Mouse (Mus musculus): ENCODE data around the gene Hist1h2bb. TPM values are rescaled to one million over a fixed set of nuclear protein-coding genes. Genes with fewer than 3 reads are reported as not detected.

Gene Hist1h2bb
- polyA plus RNA-seq, 1 experiment from 2014 or later: 3.4 TPM

GRCm38 (mm10) chr13:23742007-23742406 is 4.5 kb upstream of the Hist1h2bb start:
- Histone ChIP-seq H3K4me3 (ENCODE audit: low read depth, low read length) (no peak overlapping the region), H3K9ac (ENCODE audit: low read length) (no peak overlapping the region), H3K4me1 (ENCODE audit: control insufficient read depth, insufficient read depth, low read length) (no peaks in the 10 kb centered on the region), H3K4me2 (ENCODE audit: low read depth, severe bottlenecking) (no peak overlapping the region), H3K27me3 (ENCODE audit: control insufficient read depth, insufficient read depth, low read length) (no peaks in the 10 kb centered on the region), H3K9me3 (ENCODE audit: control insufficient read depth, low read length) (no peaks in the 10 kb centered on the region), H3K27ac (replicated peaks; ENCODE audit: low read depth, low read length) (no peak overlapping the region), H3K36me3 (ENCODE audit: control insufficient read depth, insufficient read depth, low read length) (no peaks in the 10 kb centered on the region)
- DNase-seq (ENCODE audit: low spot score) (no peak), ATAC-seq (ENCODE audit: insufficient number of reproducible peaks, low FRiP score, low TSS enrichment, low read depth) (no peak)

DNA sequence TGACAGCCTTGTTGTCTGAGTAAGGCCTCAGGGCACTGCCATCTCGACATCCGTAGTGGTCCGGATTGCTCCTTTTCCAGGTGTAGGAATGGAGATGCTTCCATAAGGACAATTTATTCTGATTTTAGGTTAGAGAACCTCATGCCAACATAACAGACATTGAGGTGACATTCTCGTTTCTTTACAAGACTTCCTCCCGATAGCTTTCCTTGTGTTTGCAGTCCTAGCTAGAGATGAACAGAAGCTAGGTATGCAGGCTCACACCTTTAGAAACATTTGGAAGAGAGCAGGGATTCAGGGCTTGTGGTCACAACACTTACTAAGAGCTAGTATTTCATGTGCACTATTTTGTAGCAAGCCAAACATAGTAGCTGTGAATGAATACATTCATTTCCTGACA is 3.3 kb upstream of the Hist1h2bb start:
- Histone ChIP-seq H3K27ac (replicated peaks; ENCODE audit: low read depth, low read length) (no peak overlapping the region), H3K4me1 (ENCODE audit: control insufficient read depth, insufficient read depth, low read length) (no peaks in the 10 kb centered on the region), H3K36me3 (ENCODE audit: control insufficient read depth, insufficient read depth, low read length) (no peaks in the 10 kb centered on the region), H3K9me3 (ENCODE audit: control insufficient read depth, low read length) (no peaks in the 10 kb centered on the region), H3K4me2 (ENCODE audit: low read depth, severe bottlenecking) (no peak overlapping the region), H3K9ac (ENCODE audit: low read length) (no peak overlapping the region), H3K27me3 (ENCODE audit: control insufficient read depth, insufficient read depth, low read length) (no peaks in the 10 kb centered on the region), H3K4me3 (ENCODE audit: low read depth, low read length) (no peak overlapping the region)
- DNase-seq (ENCODE audit: low spot score): peak; percentile 21
- no peak for ATAC-seq (ENCODE audit: insufficient number of reproducible peaks, low FRiP score, low TSS enrichment, low read depth)
- 84% methylated on average over 5 of the region's 5 CpGs for WGBS

DNA sequence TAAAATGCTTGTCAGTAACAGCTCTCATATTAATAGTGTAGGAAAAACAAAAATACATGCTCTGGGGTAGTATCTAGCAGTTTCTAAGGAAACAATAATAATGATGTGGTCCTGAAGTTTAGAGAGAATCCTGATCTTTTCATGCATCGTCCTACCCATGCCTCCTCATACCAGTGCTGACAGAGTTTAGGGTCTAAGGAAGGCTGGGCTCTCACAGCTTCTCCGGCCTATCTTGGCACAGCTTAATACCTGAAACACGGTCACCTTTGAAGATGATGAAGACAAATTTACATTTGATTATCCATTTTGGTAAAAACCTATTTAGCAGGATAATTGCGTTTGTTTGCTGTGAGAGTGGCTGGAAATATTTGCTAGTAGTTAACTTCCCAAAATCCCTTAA is 2.6 kb upstream of the Hist1h2bb start:
- 54% methylated on average over 4 of the region's 4 CpGs for WGBS
- ATAC-seq (ENCODE audit: insufficient number of reproducible peaks, low FRiP score, low TSS enrichment, low read depth) (no peak), DNase-seq (ENCODE audit: low spot score) (peak; percentile 53)
- Histone ChIP-seq H3K36me3 (ENCODE audit: control insufficient read depth, insufficient read depth, low read length) (no peaks in the 10 kb centered on the region), H3K9ac (ENCODE audit: low read length) (peak overlapping the region; percentile 71; the same call in 1 of the 2 replicates), H3K27me3 (ENCODE audit: control insufficient read depth, insufficient read depth, low read length) (no peaks in the 10 kb centered on the region), H3K4me2 (ENCODE audit: low read depth, severe bottlenecking) (peak overlapping the region; percentile 64), H3K9me3 (ENCODE audit: control insufficient read depth, low read length) (no peaks in the 10 kb centered on the region), H3K4me1 (ENCODE audit: control insufficient read depth, insufficient read depth, low read length) (no peaks in the 10 kb centered on the region), H3K4me3 (ENCODE audit: low read depth, low read length) (no peak overlapping the region), H3K27ac (replicated peaks; ENCODE audit: low read depth, low read length) (peak overlapping the region; percentile 89)

GRCm38 (mm10) chr13:23744421-23745380 is 1.8 kb upstream of the Hist1h2bb start:
- Histone ChIP-seq H3K36me3 (ENCODE audit: control insufficient read depth, insufficient read depth, low read length) (no peaks in the 10 kb centered on the region), H3K27ac (replicated peaks; ENCODE audit: low read depth, low read length) (peak overlapping the region; percentile 89), H3K4me1 (ENCODE audit: control insufficient read depth, insufficient read depth, low read length) (no peaks in the 10 kb centered on the region), H3K9ac (ENCODE audit: low read length) (peak overlapping the region; percentile 71), H3K4me2 (ENCODE audit: low read depth, severe bottlenecking) (peak overlapping the region; percentile 64), H3K9me3 (ENCODE audit: control insufficient read depth, low read length) (no peaks in the 10 kb centered on the region), H3K4me3 (ENCODE audit: low read depth, low read length) (peak overlapping the region; percentile 33), H3K27me3 (ENCODE audit: control insufficient read depth, insufficient read depth, low read length) (no peaks in the 10 kb centered on the region)
- DNase-seq (ENCODE audit: low spot score) (peak; percentile 26), ATAC-seq (ENCODE audit: insufficient number of reproducible peaks, low FRiP score, low TSS enrichment, low read depth) (no peak)
- WGBS: 2% methylated on average over 16 of the region's 36 CpGs

- no peaks in the 10 kb centered on the region for H3K36me3 ChIP-seq (ENCODE audit: control insufficient read depth, insufficient read depth, low read length)
- peak within 1 kb of the TSS; percentile 64 for H3K4me2 ChIP-seq (ENCODE audit: low read depth, severe bottlenecking)
- no peaks in the 10 kb centered on the region for H3K27me3 ChIP-seq (ENCODE audit: control insufficient read depth, insufficient read depth, low read length)
- H3K4me3 ChIP-seq (ENCODE audit: low read depth, low read length): peak within 1 kb of the TSS; percentile 41
- 1% methylated on average over 23 of the region's 28 CpGs for WGBS
- peak within 1 kb of the TSS; percentile 78 for H3K9ac ChIP-seq (ENCODE audit: low read length)
- H3K9me3 ChIP-seq (ENCODE audit: control insufficient read depth, low read length): no peaks in the 10 kb centered on the region
- DNase-seq (ENCODE audit: low spot score) (peak; percentile 84), ATAC-seq (ENCODE audit: insufficient number of reproducible peaks, low FRiP score, low TSS enrichment, low read depth) (peak; percentile 74; the same call in 1 of the 2 replicates)
- peak within 1 kb of the TSS; percentile 99 for H3K27ac ChIP-seq (replicated peaks; ENCODE audit: low read depth, low read length)
- H3K4me1 ChIP-seq (ENCODE audit: control insufficient read depth, insufficient read depth, low read length): no peaks in the 10 kb centered on the region
Measured at GRCm38 (mm10) chr13:23745381-23746161, 963 bp upstream of the Hist1h2bb start, which contains the start of gene Hist1h3c. Gene Hist1h3c, minus strand, starts transcription at chr13:23745602.

DNA sequence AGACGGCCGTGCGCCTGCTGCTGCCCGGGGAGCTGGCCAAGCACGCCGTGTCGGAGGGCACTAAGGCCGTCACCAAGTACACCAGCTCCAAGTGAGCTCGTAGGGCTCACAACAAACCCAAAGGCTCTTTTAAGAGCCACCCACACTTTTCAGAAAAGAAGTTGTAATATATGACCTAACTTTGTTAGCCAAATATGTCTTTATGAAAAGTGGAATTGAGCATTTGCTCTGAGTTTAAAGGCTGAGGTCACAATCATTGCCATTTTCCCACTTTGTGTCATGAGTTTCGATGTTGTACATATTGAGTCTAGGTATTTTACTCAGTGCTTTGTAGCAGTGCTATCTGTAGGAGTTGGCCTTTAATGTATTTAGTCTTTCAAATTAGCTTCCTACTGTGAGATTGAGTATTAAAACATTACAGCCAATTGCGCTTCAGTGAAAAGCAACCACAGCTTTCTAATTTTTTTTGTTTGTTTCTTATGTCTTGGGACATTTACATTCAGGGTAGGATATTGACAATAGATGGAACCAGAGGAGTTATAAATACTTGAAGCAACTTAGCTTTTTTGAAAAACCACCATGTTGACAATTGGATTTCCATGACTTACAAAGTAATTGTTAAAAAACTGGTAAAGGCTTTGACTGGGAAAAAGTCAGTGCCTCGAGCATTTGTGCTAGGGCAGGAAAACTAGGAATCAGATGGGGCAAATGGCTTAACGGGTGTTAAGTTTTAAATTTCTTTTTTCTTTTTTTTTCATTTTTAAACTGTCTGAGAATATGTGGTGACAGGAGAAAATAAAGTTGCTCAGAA is 752 bp downstream of the Hist1h2bb start:
- Histone ChIP-seq H3K36me3 (ENCODE audit: control insufficient read depth, insufficient read depth, low read length) (no peaks in the 10 kb centered on the region), H3K27me3 (ENCODE audit: control insufficient read depth, insufficient read depth, low read length) (no peaks in the 10 kb centered on the region), H3K4me1 (ENCODE audit: control insufficient read depth, insufficient read depth, low read length) (no peaks in the 10 kb centered on the region), H3K4me3 (ENCODE audit: low read depth, low read length) (peak overlapping the region; percentile 28), H3K27ac (replicated peaks; ENCODE audit: low read depth, low read length) (peak overlapping the region; percentile 99), H3K9me3 (ENCODE audit: control insufficient read depth, low read length) (no peaks in the 10 kb centered on the region), H3K4me2 (ENCODE audit: low read depth, severe bottlenecking) (peak overlapping the region; percentile 55), H3K9ac (ENCODE audit: low read length) (peak overlapping the region; percentile 62)
- DNase-seq (ENCODE audit: low spot score): peak; percentile 61
- no peak for ATAC-seq (ENCODE audit: insufficient number of reproducible peaks, low FRiP score, low TSS enrichment, low read depth)
- 6% methylated on average over 7 of the region's 13 CpGs for WGBS

GRCm38 (mm10) chr13:23747892-23748288 is 1.4 kb downstream of the Hist1h2bb start:
- no peak overlapping the region for H3K4me3 ChIP-seq (ENCODE audit: low read depth, low read length)
- H3K27me3 ChIP-seq (ENCODE audit: control insufficient read depth, insufficient read depth, low read length): no peaks in the 10 kb centered on the region
- no peaks in the 10 kb centered on the region for H3K36me3 ChIP-seq (ENCODE audit: control insufficient read depth, insufficient read depth, low read length)
- peak overlapping the region; percentile 55 for H3K4me2 ChIP-seq (ENCODE audit: low read depth, severe bottlenecking)
- H3K4me1 ChIP-seq (ENCODE audit: control insufficient read depth, insufficient read depth, low read length): no peaks in the 10 kb centered on the region
- peak overlapping the region; percentile 99 for H3K27ac ChIP-seq (replicated peaks; ENCODE audit: low read depth, low read length)
- peak overlapping the region; percentile 62; the same call in 1 of the 2 replicates for H3K9ac ChIP-seq (ENCODE audit: low read length)
- ATAC-seq (ENCODE audit: insufficient number of reproducible peaks, low FRiP score, low TSS enrichment, low read depth) (no peak), DNase-seq (ENCODE audit: low spot score) (no peak)
- 11% methylated on average over 4 of the region's 4 CpGs for WGBS
- H3K9me3 ChIP-seq (ENCODE audit: control insufficient read depth, low read length): no peaks in the 10 kb centered on the region
